Mouse (Mus musculus): ENCODE measurements around the gene Erbb2.

- TF ChIP-seq POLR2A (IDR thresholded peaks at IDR 0.05; ENCODE audit: low read depth, low read length) (no peak), CTCF (IDR thresholded peaks at IDR 0.05; ENCODE audit: extremely low read depth, insufficient read length, insufficient replicate concordance, low read depth, low read length) (no peak)
These were observed 25.7 kb upstream of the Erbb2 start for GRCm38 (mm10) chr11:98386596-98386995.

Data from small intestine, adult 2 months (tissue).